Mouse (Mus musculus): ENCODE results near the gene Por. TPM values are rescaled to one million over a fixed set of nuclear protein-coding genes. Genes with fewer than 3 reads are reported as not detected.

The Por gene
- polyA plus RNA-seq, 1 experiment from 2014 or later: 63.5 TPM

GRCm38 (mm10) chr5:135715624-135716023 is 45.8 kb downstream of the Por start:
- 61% methylated on average over 10 of the region's 10 CpGs for WGBS
- Histone ChIP-seq H3K4me3 (ENCODE audit: low read depth, low read length) (no peak overlapping the region), H3K9ac (replicated peaks; ENCODE audit: low read length) (no peak overlapping the region), H3K9me3 (replicated peaks; ENCODE audit: control insufficient read depth, low read length) (no peaks in the 10 kb centered on the region), H3K36me3 (replicated peaks; ENCODE audit: control insufficient read depth, insufficient read depth, low read depth, low read length) (no peaks in the 10 kb centered on the region; the same call in 1 of the 2 replicates), H3K4me2 (ENCODE audit: low read depth, low read length) (no peak overlapping the region), H3K27ac (replicated peaks; ENCODE audit: low read depth, low read length) (no peak overlapping the region), H3K27me3 (ENCODE audit: control insufficient read depth, insufficient read depth, low read length) (no peaks in the 10 kb centered on the region), H3K4me1 (ENCODE audit: control insufficient read depth, insufficient read depth, low read length) (no peaks in the 10 kb centered on the region)
- no peak for ATAC-seq (replicated peaks; ENCODE audit: insufficient number of reproducible peaks, low FRiP score, low TSS enrichment, low read depth)
- no peak for DNase-seq (ENCODE audit: low spot score)

GRCm38 (mm10) chr5:135719586-135720120 is 49.8 kb downstream of the Por start:
- no peak overlapping the region for H3K4me3 ChIP-seq (ENCODE audit: low read depth, low read length)
- no peak for DNase-seq (ENCODE audit: low spot score)
- H3K27ac ChIP-seq (replicated peaks; ENCODE audit: low read depth, low read length): no peak overlapping the region
- 86% methylated on average over 10 of the region's 10 CpGs for WGBS
- H3K9ac ChIP-seq (replicated peaks; ENCODE audit: low read length): no peak overlapping the region
- peaks cover 3% of the 10 kb centered on the region; the same call in 1 of the 2 replicates for H3K4me1 ChIP-seq (ENCODE audit: control insufficient read depth, insufficient read depth, low read length)
- H3K9me3 ChIP-seq (replicated peaks; ENCODE audit: control insufficient read depth, low read length): no peaks in the 10 kb centered on the region
- H3K36me3 ChIP-seq (replicated peaks; ENCODE audit: control insufficient read depth, insufficient read depth, low read depth, low read length): no peaks in the 10 kb centered on the region; the same call in 1 of the 2 replicates
- ATAC-seq (replicated peaks; ENCODE audit: insufficient number of reproducible peaks, low FRiP score, low TSS enrichment, low read depth): no peak
- no peaks in the 10 kb centered on the region for H3K27me3 ChIP-seq (ENCODE audit: control insufficient read depth, insufficient read depth, low read length)
- H3K4me2 ChIP-seq (ENCODE audit: low read depth, low read length): no peak overlapping the region

GRCm38 (mm10) chr5:135720121-135720520 is 50.3 kb downstream of the Por start:
- 77% methylated on average over 3 of the region's 3 CpGs for WGBS
- no peak overlapping the region for H3K4me3 ChIP-seq (ENCODE audit: low read depth, low read length)
- ATAC-seq (replicated peaks; ENCODE audit: insufficient number of reproducible peaks, low FRiP score, low TSS enrichment, low read depth) (no peak), DNase-seq (ENCODE audit: low spot score) (no peak)
- H3K4me1 ChIP-seq (ENCODE audit: control insufficient read depth, insufficient read depth, low read length): peaks cover 7% of the 10 kb centered on the region
- no peaks in the 10 kb centered on the region; the same call in 1 of the 2 replicates for H3K36me3 ChIP-seq (replicated peaks; ENCODE audit: control insufficient read depth, insufficient read depth, low read depth, low read length)
- no peak overlapping the region for H3K9ac ChIP-seq (replicated peaks; ENCODE audit: low read length)
- H3K27ac ChIP-seq (replicated peaks; ENCODE audit: low read depth, low read length): no peak overlapping the region
- no peak overlapping the region for H3K4me2 ChIP-seq (ENCODE audit: low read depth, low read length)
- H3K9me3 ChIP-seq (replicated peaks; ENCODE audit: control insufficient read depth, low read length): no peaks in the 10 kb centered on the region
- no peaks in the 10 kb centered on the region for H3K27me3 ChIP-seq (ENCODE audit: control insufficient read depth, insufficient read depth, low read length)

- Histone ChIP-seq H3K4me1 (ENCODE audit: control insufficient read depth, insufficient read depth, low read length) (peaks cover 16% of the 10 kb centered on the region), H3K9me3 (replicated peaks; ENCODE audit: control insufficient read depth, low read length) (no peaks in the 10 kb centered on the region), H3K4me2 (ENCODE audit: low read depth, low read length) (no peak overlapping the region), H3K9ac (replicated peaks; ENCODE audit: low read length) (no peak overlapping the region), H3K27me3 (ENCODE audit: control insufficient read depth, insufficient read depth, low read length) (no peaks in the 10 kb centered on the region), H3K27ac (replicated peaks; ENCODE audit: low read depth, low read length) (no peak overlapping the region), H3K36me3 (replicated peaks; ENCODE audit: control insufficient read depth, insufficient read depth, low read depth, low read length) (no peaks in the 10 kb centered on the region), H3K4me3 (ENCODE audit: low read depth, low read length) (no peak overlapping the region)
- no peak for DNase-seq (ENCODE audit: low spot score)
- WGBS: 92% methylated on average over 8 of the region's 8 CpGs
- ATAC-seq (replicated peaks; ENCODE audit: insufficient number of reproducible peaks, low FRiP score, low TSS enrichment, low read depth): no peak
Observed at GRCm38 (mm10) chr5:135721076-135721475, 51.2 kb downstream of the Por start.

GRCm38 (mm10) chr5:135722121-135722520 is 52.3 kb downstream of the Por start:
- no peak overlapping the region for H3K27ac ChIP-seq (replicated peaks; ENCODE audit: low read depth, low read length)
- DNase-seq (ENCODE audit: low spot score) (no peak), ATAC-seq (replicated peaks; ENCODE audit: insufficient number of reproducible peaks, low FRiP score, low TSS enrichment, low read depth) (no peak)
- WGBS: 86% methylated on average over 11 of the region's 11 CpGs
- H3K4me1 ChIP-seq (ENCODE audit: control insufficient read depth, insufficient read depth, low read length): peaks cover 16% of the 10 kb centered on the region
- H3K27me3 ChIP-seq (ENCODE audit: control insufficient read depth, insufficient read depth, low read length): no peaks in the 10 kb centered on the region
- no peak overlapping the region for H3K4me3 ChIP-seq (ENCODE audit: low read depth, low read length)
- H3K4me2 ChIP-seq (ENCODE audit: low read depth, low read length): no peak overlapping the region
- no peak overlapping the region for H3K9ac ChIP-seq (replicated peaks; ENCODE audit: low read length)
- no peaks in the 10 kb centered on the region for H3K36me3 ChIP-seq (replicated peaks; ENCODE audit: control insufficient read depth, insufficient read depth, low read depth, low read length)
- H3K9me3 ChIP-seq (replicated peaks; ENCODE audit: control insufficient read depth, low read length): no peaks in the 10 kb centered on the region

- no peaks in the 10 kb centered on the region for H3K9me3 ChIP-seq (replicated peaks; ENCODE audit: control insufficient read depth, low read length)
- H3K4me1 ChIP-seq (ENCODE audit: control insufficient read depth, insufficient read depth, low read length): peaks cover 16% of the 10 kb centered on the region
- H3K27me3 ChIP-seq (ENCODE audit: control insufficient read depth, insufficient read depth, low read length): no peaks in the 10 kb centered on the region
- DNase-seq (ENCODE audit: low spot score) (no peak), ATAC-seq (replicated peaks; ENCODE audit: insufficient number of reproducible peaks, low FRiP score, low TSS enrichment, low read depth) (no peak)
- no peaks in the 10 kb centered on the region for H3K36me3 ChIP-seq (replicated peaks; ENCODE audit: control insufficient read depth, insufficient read depth, low read depth, low read length)
- H3K4me3 ChIP-seq (ENCODE audit: low read depth, low read length): no peak overlapping the region
- H3K9ac ChIP-seq (replicated peaks; ENCODE audit: low read length): no peak overlapping the region
- H3K4me2 ChIP-seq (ENCODE audit: low read depth, low read length): no peak overlapping the region
- H3K27ac ChIP-seq (replicated peaks; ENCODE audit: low read depth, low read length): no peak overlapping the region
- WGBS: 69% methylated on average over 3 of the region's 3 CpGs
Observed at GRCm38 (mm10) chr5:135723165-135723751, 53.4 kb downstream of the Por start.

- Histone ChIP-seq H3K27me3 (ENCODE audit: control insufficient read depth, insufficient read depth, low read length) (no peaks in the 10 kb centered on the region), H3K4me2 (ENCODE audit: low read depth, low read length) (peak overlapping the region; percentile 40), H3K4me1 (ENCODE audit: control insufficient read depth, insufficient read depth, low read length) (peaks cover 16% of the 10 kb centered on the region), H3K9me3 (replicated peaks; ENCODE audit: control insufficient read depth, low read length) (no peaks in the 10 kb centered on the region), H3K27ac (replicated peaks; ENCODE audit: low read depth, low read length) (peak overlapping the region; percentile 90), H3K9ac (replicated peaks; ENCODE audit: low read length) (peak overlapping the region; percentile 46), H3K4me3 (ENCODE audit: low read depth, low read length) (peak overlapping the region; percentile 0; the same call in 1 of the 2 replicates), H3K36me3 (replicated peaks; ENCODE audit: control insufficient read depth, insufficient read depth, low read depth, low read length) (peaks cover 4% of the 10 kb centered on the region; the same call in 1 of the 2 replicates)
- 1% methylated on average over 9 of the region's 9 CpGs for WGBS
- peak; percentile 83 for ATAC-seq (replicated peaks; ENCODE audit: insufficient number of reproducible peaks, low FRiP score, low TSS enrichment, low read depth)
- DNase-seq (ENCODE audit: low spot score): peak; percentile 85
Observed at GRCm38 (mm10) chr5:135724536-135725322, 54.9 kb downstream of the Por start.

- Histone ChIP-seq H3K4me1 (ENCODE audit: control insufficient read depth, insufficient read depth, low read length) (peaks cover 16% of the 10 kb centered on the region), H3K4me3 (ENCODE audit: low read depth, low read length) (peak overlapping the region; percentile 17; the same call in 1 of the 2 replicates), H3K36me3 (replicated peaks; ENCODE audit: control insufficient read depth, insufficient read depth, low read depth, low read length) (peaks cover 5% of the 10 kb centered on the region), H3K27me3 (ENCODE audit: control insufficient read depth, insufficient read depth, low read length) (no peaks in the 10 kb centered on the region), H3K9me3 (replicated peaks; ENCODE audit: control insufficient read depth, low read length) (no peaks in the 10 kb centered on the region), H3K4me2 (ENCODE audit: low read depth, low read length) (peak overlapping the region; percentile 40), H3K27ac (replicated peaks; ENCODE audit: low read depth, low read length) (peak overlapping the region; percentile 90), H3K9ac (replicated peaks; ENCODE audit: low read length) (peak overlapping the region; percentile 51)
- WGBS: 1% methylated on average over 8 of the region's 8 CpGs
- ATAC-seq (replicated peaks; ENCODE audit: insufficient number of reproducible peaks, low FRiP score, low TSS enrichment, low read depth) (peak; percentile 86), DNase-seq (ENCODE audit: low spot score) (peak; percentile 84)
Observed at GRCm38 (mm10) chr5:135725391-135725841, 55.6 kb downstream of the Por start.

Data from embryonic facial prominence, embryonic 11.5 days (tissue).